Mouse (Mus musculus) G1E (cell line): ENCODE results near the gene Eif2a.

ENCODE experiments used
- CTCF ChIP-seq: IDR thresholded peaks from 2 replicates; pipeline ENCODE4 v1.5.1; 2012; ENCODE audit warnings: low read depth, low read length, inconsistent platforms, mixed read lengths
- GATA1 ChIP-seq: IDR thresholded peaks from 2 replicates; pipeline ENCODE4 v1.6.1; 2012; ENCODE audit warnings: borderline replicate concordance, low read length, inconsistent platforms, mixed read lengths
- GATA2 ChIP-seq: IDR thresholded peaks from 2 replicates; pipeline ENCODE4 v1.6.1; 2012; ENCODE audit warnings: low read depth, low read length, inconsistent platforms, borderline replicate concordance
- POLR2AphosphoS5 ChIP-seq: IDR thresholded peaks from 2 replicates; pipeline ENCODE4 v1.6.1; 2012; ENCODE audit warnings: low read depth, low read length, inconsistent platforms; ENCODE audit not compliant: insufficient replicate concordance
- TAL1 ChIP-seq: conservative IDR thresholded peaks from 2 replicates; pipeline ENCODE4 v1.6.1; 2012; ENCODE audit warnings: low read depth, low read length, inconsistent platforms, mixed read lengths

DNA sequence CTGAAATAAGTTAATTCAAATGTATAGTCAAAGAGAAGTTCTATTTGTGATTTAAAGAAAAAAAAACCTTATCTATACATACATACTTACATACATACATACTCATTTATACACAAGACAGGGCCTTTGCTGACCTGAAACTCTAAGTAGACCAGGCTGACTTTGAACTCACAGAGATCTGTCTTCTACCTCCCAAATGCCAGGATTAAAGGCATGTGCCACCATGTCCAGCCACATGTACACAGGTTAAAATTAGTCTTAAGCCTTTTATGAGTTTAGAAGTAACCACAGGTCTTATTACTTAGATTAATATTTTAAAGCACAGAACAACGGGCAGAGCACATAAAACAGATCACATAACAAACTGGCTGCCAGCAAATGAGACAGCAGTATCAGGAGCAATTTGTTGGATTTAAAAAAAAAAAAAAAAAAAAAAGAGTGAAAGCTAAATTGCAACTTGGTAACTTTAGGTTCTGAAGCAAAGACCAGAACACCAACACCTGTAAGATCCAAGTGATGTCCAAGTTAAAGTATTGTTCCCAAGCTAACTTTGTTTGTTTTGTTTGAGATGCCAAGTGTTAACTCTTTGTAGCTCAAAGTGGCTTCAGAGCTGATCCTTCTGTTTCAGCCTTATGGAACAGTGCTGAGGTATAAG is 9.5 kb upstream of the Eif2a start:
- TF ChIP-seq CTCF (no peak), POLR2AphosphoS5 (no peak), GATA1 (no peak), TAL1 (no peak), GATA2 (no peak)
